Mouse (Mus musculus) midbrain, embryonic 14.5 days (tissue): ENCODE data around the gene Abraxas1. TPM values are rescaled to one million over a fixed set of nuclear protein-coding genes. Genes with fewer than 3 reads are reported as not detected.
A peak's percentile ranks its signal among the peaks of the same experiment; 100 is the strongest.

Experiments
- ATAC-seq: fragments of 200-750 bp; cut with Nextera tagmentation; 2 replicates; pipeline ENCODE4 v1.8.0; 2017; ENCODE audit warnings: moderate number of reproducible peaks, moderate library complexity; ENCODE audit not compliant: low FRiP score, low TSS enrichment
- DNase-seq: peaks from one replicate; pipeline ENCODE4 v3.0.0-alpha.2; 2015
- H3K27ac ChIP-seq: fragments of 300-500 bp; sonication (generic); replicated peaks from 2 replicates; pipeline ENCODE4 v1.5.1; 2014; ENCODE audit warnings: mild to moderate bottlenecking, low read depth, low read length, moderate library complexity
- H3K27me3 ChIP-seq: fragments of 300-500 bp; sonication (generic); 2 replicates; pipeline ENCODE4 v1.6.1; 2014; ENCODE audit warnings: low read length, control low read depth, mixed read lengths; ENCODE audit not compliant: control insufficient read depth, insufficient read depth
- H3K36me3 ChIP-seq: fragments of 300-500 bp; sonication (generic); 2 replicates; pipeline ENCODE4 v1.6.1; 2014; ENCODE audit warnings: low read length, control low read depth; ENCODE audit not compliant: control insufficient read depth, insufficient read depth
- H3K4me1 ChIP-seq: fragments of 300-500 bp; sonication (generic); 2 replicates; pipeline ENCODE4 v1.6.1; 2014; ENCODE audit warnings: mild to moderate bottlenecking, antibody characterized with exemption, low read length, control low read depth; ENCODE audit not compliant: control insufficient read depth, insufficient read depth
- H3K4me2 ChIP-seq: fragments of 300-500 bp; sonication (generic); 2 replicates; pipeline ENCODE4 v1.6.1; 2014; ENCODE audit warnings: mild to moderate bottlenecking, low read length, moderate library complexity
- H3K4me3 ChIP-seq: fragments of 300-500 bp; sonication (generic); replicated peaks from 2 replicates; pipeline ENCODE4 v1.5.1; 2014; ENCODE audit warnings: low read depth, low read length
- H3K9ac ChIP-seq: fragments of 300-500 bp; sonication (generic); replicated peaks from 2 replicates; pipeline ENCODE4 v1.6.1; 2014; ENCODE audit warnings: mild to moderate bottlenecking, low read length, moderate library complexity
- H3K9me3 ChIP-seq: fragments of 300-500 bp; sonication (generic); 2 replicates; pipeline ENCODE4 v1.6.1; 2016; ENCODE audit warnings: low read length, control low read depth, mixed read lengths; ENCODE audit not compliant: control insufficient read depth
- WGBS: fragments of 180-500 bp; shearing (Covaris S2); extraction: QIAGEN DNeasy Blood & Tissue Kit; methylation state at CpG from one replicate; pipeline ENCODE4 v1.1.7; 2014; 5-methylcytosine and 5-hydroxymethylcytosine counted together
- polyA plus RNA-seq: library from polyadenylated mRNA; unstranded; fragments of >200 nt; fragmentation: Nextera tagmentation; extraction: Ambion mirVana; gene quantifications from 2 replicates; pipeline ENCODE4 v1.2.1, GENCODE M21; 2014

Abraxas1 gene
- polyA plus RNA-seq, 1 experiment from 2014 or later = 16.0 TPM

GRCm38 (mm10) chr5:100856552-100856951 lies 35.8 kb upstream of the Abraxas1 start:
- ATAC-seq (no peak), DNase-seq (no peak)
- Histone ChIP-seq H3K9me3 (no peaks in the 10 kb centered on the region), H3K36me3 (no peaks in the 10 kb centered on the region), H3K27ac (no peak overlapping the region), H3K27me3 (no peaks in the 10 kb centered on the region), H3K9ac (no peak overlapping the region), H3K4me1 (no peaks in the 10 kb centered on the region), H3K4me2 (no peak overlapping the region), H3K4me3 (no peak overlapping the region)
- WGBS = 83% methylated on average over 3 of the region's 3 CpGs

- ATAC-seq (no peak), DNase-seq (no peak)
- H3K4me1 ChIP-seq = no peaks in the 10 kb centered on the region
- no peak overlapping the region for H3K4me2 ChIP-seq
- 91% methylated on average over 4 of the region's 4 CpGs for WGBS
- H3K27ac ChIP-seq = no peak overlapping the region
- H3K36me3 ChIP-seq = no peaks in the 10 kb centered on the region
- H3K9ac ChIP-seq = no peak overlapping the region
- H3K4me3 ChIP-seq = no peak overlapping the region
- no peaks in the 10 kb centered on the region for H3K27me3 ChIP-seq
- H3K9me3 ChIP-seq = no peaks in the 10 kb centered on the region
Measured at GRCm38 (mm10) chr5:100853963-100854362, 33.2 kb upstream of the Abraxas1 start.

DNA sequence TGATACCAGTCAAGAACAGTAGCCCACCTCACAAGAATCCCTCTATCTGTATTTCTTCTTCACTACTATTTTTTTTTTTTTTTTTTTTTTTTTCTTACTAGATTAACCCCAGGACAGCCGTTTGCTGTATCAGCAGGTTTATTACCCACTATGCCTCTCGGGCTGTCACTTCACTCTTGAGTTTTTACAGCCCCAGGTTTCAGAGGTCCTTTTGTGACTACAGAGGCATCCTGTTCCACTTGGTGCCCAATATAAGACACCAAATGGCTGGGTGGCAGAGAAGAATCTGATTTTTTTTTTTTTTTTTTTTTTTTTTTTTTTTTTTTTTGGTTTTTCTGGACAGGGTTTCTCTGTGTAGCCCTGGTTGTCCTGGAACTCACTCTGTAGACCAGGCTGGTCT lies 26.4 kb upstream of the Abraxas1 start:
- Histone ChIP-seq H3K4me1 (peaks cover 16% of the 10 kb centered on the region), H3K27me3 (peaks cover 49% of the 10 kb centered on the region), H3K4me3 (no peak overlapping the region), H3K36me3 (no peaks in the 10 kb centered on the region), H3K9ac (no peak overlapping the region), H3K4me2 (peak overlapping the region; percentile 100), H3K9me3 (no peaks in the 10 kb centered on the region), H3K27ac (no peak overlapping the region)
- DNase-seq = no peak
- ATAC-seq = no peak
- WGBS = 13% methylated on average over 2 of the region's 2 CpGs

DNA sequence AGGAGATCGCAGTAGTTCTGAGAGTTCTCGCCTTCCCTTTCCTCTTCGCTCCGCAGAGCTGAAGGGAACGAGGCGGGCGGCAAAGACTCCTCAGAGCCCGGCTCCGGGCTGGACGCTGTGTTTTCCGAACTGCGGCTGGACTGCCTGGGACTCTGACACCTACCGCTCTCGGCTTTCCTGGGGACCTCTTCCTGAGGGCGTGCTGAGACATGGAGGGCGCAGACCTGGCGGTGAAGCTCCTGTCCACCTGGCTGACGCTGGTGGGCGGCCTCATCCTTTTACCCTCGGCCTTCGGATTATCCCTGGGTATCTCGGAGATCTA lies 25.8 kb upstream of the Abraxas1 start:
- WGBS = 0% methylated on average over 22 of the region's 22 CpGs
- H3K4me1 ChIP-seq = peaks cover 16% of the 10 kb centered on the region
- H3K9me3 ChIP-seq = no peaks in the 10 kb centered on the region
- H3K4me3 ChIP-seq = peak overlapping the region; percentile 54
- DNase-seq (peak; percentile 50), ATAC-seq (peak; percentile 20; the same call in 1 of the 2 replicates)
- peak overlapping the region; percentile 100 for H3K4me2 ChIP-seq
- H3K27me3 ChIP-seq = peaks cover 49% of the 10 kb centered on the region
- no peaks in the 10 kb centered on the region for H3K36me3 ChIP-seq
- peak overlapping the region; percentile 54 for H3K9ac ChIP-seq
- H3K27ac ChIP-seq = no peak overlapping the region

GRCm38 (mm10) chr5:100845848-100846598 lies 25.3 kb upstream of the Abraxas1 start:
- Histone ChIP-seq H3K4me1 (peaks cover 16% of the 10 kb centered on the region), H3K27me3 (peaks cover 49% of the 10 kb centered on the region), H3K36me3 (no peaks in the 10 kb centered on the region), H3K4me2 (peak overlapping the region; percentile 100), H3K27ac (no peak overlapping the region), H3K4me3 (peak overlapping the region; percentile 54), H3K9me3 (no peaks in the 10 kb centered on the region), H3K9ac (peak overlapping the region; percentile 54)
- WGBS = under 1% methylated on average over 52 of the region's 52 CpGs
- DNase-seq = peak; percentile 64
- ATAC-seq = peak; percentile 48; the same call in 1 of the 2 replicates

- Histone ChIP-seq H3K4me3 (peak within 1 kb of the TSS; percentile 54), H3K4me1 (peaks cover 16% of the 10 kb centered on the region), H3K9ac (peak within 1 kb of the TSS; percentile 54), H3K27ac (no peak within 1 kb of the TSS), H3K4me2 (peak within 1 kb of the TSS; percentile 100), H3K9me3 (no peaks in the 10 kb centered on the region), H3K36me3 (no peaks in the 10 kb centered on the region), H3K27me3 (peaks cover 49% of the 10 kb centered on the region)
- WGBS = under 1% methylated on average over 16 of the region's 16 CpGs
- peak; percentile 49 for DNase-seq
- no peak for ATAC-seq
Measured at GRCm38 (mm10) chr5:100845485-100845847, 24.7 kb upstream of the Abraxas1 start, which contains the start of gene Gpat3. TSS of gene Gpat3 (plus strand) at chr5:100845713.

DNA sequence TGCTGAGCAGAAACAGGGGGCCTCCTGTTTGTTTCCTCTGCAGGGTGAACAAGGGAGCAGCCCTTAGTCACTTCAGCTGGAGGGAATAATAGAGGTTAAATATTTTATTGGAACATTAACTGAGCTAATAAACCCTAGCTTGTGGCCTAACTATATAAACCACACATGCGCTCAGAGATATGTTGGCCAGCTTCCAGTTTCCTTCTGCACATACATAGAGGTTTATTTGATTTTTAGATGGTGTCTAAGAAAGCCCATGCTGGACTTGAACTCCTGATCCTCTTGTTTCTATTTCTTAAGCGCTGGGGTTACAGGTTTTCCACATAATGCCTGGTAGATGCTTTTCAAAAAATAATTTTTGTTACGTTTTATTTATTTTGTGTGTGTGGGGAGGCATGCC lies 23.7 kb upstream of the Abraxas1 start:
- H3K36me3 ChIP-seq = no peaks in the 10 kb centered on the region
- H3K4me2 ChIP-seq = no peak overlapping the region
- DNase-seq = no peak
- H3K27ac ChIP-seq = no peak overlapping the region
- no peak overlapping the region for H3K9ac ChIP-seq
- WGBS = 70% methylated on average over 3 of the region's 3 CpGs
- peaks cover 49% of the 10 kb centered on the region for H3K27me3 ChIP-seq
- peaks cover 16% of the 10 kb centered on the region for H3K4me1 ChIP-seq
- no peaks in the 10 kb centered on the region for H3K9me3 ChIP-seq
- no peak overlapping the region for H3K4me3 ChIP-seq
- ATAC-seq = no peak

GRCm38 (mm10) chr5:100837907-100838306 lies 17.1 kb upstream of the Abraxas1 start:
- Histone ChIP-seq H3K4me2 (no peak overlapping the region), H3K4me3 (no peak overlapping the region), H3K27me3 (no peaks in the 10 kb centered on the region), H3K9ac (no peak overlapping the region), H3K36me3 (no peaks in the 10 kb centered on the region), H3K27ac (no peak overlapping the region), H3K9me3 (no peaks in the 10 kb centered on the region), H3K4me1 (no peaks in the 10 kb centered on the region)
- DNase-seq (no peak), ATAC-seq (no peak)
- WGBS = 95% methylated on average over 7 of the region's 7 CpGs

GRCm38 (mm10) chr5:100835862-100836538 lies 15.2 kb upstream of the Abraxas1 start:
- H3K27ac ChIP-seq = no peak overlapping the region
- no peaks in the 10 kb centered on the region for H3K9me3 ChIP-seq
- ATAC-seq (no peak), DNase-seq (no peak)
- H3K36me3 ChIP-seq = no peaks in the 10 kb centered on the region
- H3K27me3 ChIP-seq = no peaks in the 10 kb centered on the region
- 73% methylated on average over 9 of the region's 9 CpGs for WGBS
- H3K9ac ChIP-seq = no peak overlapping the region
- H3K4me1 ChIP-seq = no peaks in the 10 kb centered on the region
- no peak overlapping the region for H3K4me3 ChIP-seq
- no peak overlapping the region for H3K4me2 ChIP-seq
